Mouse (Mus musculus) thymus, adult 18-20 months (tissue): ENCODE measurements at regions not wholly inside any gene's neighbourhood (a gene's known extent, or its start where the extent isn't known, plus 50 kb on each side); places are given as distances from the start of the nearest gene placed in this dataset.

Source experiments
- DNase-seq, 2 experiments: peaks; one replicate each; pipeline ENCODE4 v3.0.0; 2022; ENCODE audit warnings: mixed read lengths in 2 of 2

DNA sequence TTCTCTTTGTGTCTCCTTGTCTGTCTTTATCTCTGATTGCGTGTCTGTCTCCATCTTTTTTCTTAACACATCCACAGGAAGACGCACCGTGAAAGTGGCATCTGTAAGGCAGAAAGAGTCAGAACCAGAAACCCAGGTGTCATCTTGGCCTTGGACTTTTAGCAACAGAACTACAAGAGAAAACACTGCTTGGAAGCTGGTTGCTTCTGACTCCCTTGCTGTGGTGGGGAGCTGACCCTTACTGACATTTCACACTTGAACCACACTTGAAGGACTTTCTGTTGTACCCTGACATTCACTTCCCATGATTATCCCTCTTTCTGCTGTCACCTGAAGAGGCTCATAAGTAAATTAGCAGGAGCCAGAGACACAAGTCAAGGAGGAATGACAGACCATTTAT, 180.6 kb downstream of the Irx2 start:
- DNase-seq = no peak

GRCm38 (mm10) chr13:72810626-72811025, 182.0 kb downstream of the Irx2 start:
- DNase-seq = no peak

DNA sequence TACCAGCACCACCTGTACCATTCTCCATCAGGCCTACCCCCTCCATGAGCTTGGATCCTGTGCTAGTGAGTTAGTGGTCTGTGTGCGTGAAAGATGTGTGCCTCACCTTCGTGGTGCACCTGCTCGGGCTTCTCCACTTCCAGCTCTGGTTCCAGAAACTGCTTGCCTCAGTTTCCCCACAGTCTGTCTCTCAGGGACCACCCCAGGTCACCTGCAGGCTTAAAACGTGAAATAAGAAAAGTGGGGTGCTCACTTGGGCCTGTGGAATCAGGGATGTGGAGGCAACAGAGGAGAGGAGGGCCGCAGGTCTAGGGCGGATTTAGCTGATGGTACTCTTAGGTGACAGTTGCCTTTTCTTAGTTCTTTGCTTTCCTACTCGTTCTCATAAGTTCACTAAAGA, 186.0 kb downstream of the Irx2 start:
- DNase-seq = no peak

- no peak for DNase-seq
Measured at GRCm38 (mm10) chr13:72815236-72815932, 186.8 kb downstream of the Irx2 start.

- DNase-seq = no peak
Measured at GRCm38 (mm10) chr13:72815933-72816553, 187.4 kb downstream of the Irx2 start.

GRCm38 (mm10) chr13:72816856-72817255, 188.2 kb downstream of the Irx2 start:
- DNase-seq = no peak

DNA sequence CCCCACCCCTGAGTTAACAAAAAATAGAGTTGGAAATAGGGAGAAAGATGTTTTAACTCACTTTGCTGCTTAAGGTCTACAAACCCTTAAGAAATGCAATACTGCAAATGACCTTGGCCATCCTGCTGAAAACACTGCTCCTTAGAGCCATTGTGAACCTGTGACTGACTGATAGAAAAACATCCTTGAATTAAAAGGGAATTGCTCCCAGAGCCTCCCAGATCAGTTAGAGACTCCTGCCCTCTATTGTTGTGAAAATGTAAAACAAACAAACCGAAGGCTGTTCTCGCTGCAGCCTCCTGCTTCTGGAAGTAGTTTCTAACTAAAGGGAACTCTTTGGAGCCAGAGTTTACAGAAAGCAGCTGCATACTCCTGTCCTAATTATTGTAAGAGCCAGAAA, 188.9 kb downstream of the Irx2 start:
- no peak for DNase-seq

- no peak for DNase-seq
Measured at GRCm38 (mm10) chr13:72817930-72818329, 189.3 kb downstream of the Irx2 start.

GRCm38 (mm10) chr13:72826613-72827012, 198.0 kb downstream of the Irx2 start:
- DNase-seq = no peak

DNA sequence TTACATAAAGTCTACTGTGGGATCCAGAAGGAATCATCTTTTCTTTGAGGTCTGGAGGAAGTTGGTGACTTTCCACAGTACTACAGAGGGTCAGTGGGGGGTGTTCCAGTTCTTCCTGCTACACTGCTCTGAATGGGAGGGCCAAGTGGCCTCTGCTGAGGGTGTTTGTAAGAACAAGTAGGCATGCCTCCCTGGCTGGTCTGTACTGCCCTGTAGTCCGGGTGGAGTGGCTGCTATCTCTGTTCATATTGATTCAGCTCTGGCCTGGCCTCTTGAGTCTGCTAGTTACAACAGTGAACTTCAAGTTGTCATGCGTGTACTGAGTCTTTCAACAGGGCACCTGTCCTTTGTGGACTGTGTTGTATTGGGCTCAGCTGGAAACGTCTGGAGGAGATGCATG, 200.7 kb downstream of the Irx2 start:
- no peak for DNase-seq

DNA sequence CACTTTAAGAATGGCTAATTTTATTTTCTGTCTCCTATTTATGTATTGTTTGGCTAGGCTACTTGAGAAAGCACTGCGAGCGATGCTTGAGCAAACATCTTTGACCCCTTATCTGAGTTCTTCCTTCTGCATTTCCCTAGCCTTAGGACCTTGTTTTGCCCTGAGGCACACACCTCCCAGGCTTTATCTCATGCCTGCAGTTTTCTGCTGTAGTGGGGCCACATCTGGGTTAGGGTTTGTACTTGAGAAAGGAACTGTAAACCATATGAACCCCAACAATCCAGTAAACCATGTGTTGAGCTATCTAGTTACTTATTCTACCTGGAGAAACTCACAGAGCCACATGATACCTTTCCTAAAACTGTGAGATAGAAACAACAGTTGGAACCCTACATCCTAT, 204.7 kb downstream of the Irx2 start:
- no peak for DNase-seq

- no peak for DNase-seq
Measured at GRCm38 (mm10) chr13:72837016-72837415, 208.4 kb downstream of the Irx2 start.

- DNase-seq = no peak
Measured at GRCm38 (mm10) chr13:72848097-72848496, 219.5 kb downstream of the Irx2 start.

DNA sequence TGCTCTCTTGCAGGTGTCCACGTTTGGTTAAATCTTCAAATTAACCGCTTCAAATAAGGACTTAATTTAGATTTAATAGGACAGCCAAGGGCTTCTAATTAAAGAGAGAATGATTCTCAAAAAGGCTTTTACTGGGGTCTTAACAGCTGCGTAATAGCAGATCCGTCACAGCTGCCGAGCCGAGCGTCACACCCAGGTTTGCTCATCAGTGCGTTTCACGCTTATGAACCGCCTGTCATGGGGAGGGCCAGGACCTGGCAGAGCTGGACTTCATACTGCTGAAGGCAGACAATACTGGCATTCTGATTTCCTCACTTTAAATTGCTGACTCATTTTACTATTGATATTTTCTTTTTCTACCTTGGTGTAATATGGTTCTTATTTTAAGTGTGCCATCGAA, 221.2 kb downstream of the Irx2 start:
- no peak for DNase-seq

DNA sequence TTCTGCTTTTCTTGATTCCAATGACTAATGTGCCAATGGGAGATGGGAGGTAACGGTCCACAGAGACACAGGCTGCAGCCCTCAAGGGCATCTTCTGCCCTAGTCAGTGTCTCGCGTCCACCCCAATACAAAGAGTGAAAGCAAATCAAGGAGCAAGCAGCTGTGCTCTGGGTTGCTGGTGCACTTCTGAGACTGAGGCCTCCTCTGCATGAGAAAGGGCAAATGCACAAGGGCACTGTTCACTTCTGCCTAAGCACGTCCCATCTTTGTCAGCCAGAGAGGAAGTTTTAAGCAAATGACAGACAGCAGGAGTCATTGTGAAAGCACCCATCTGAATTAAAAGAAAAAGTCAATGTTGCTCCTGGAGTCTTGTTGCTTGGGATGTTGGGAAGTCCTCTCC, 224.3 kb downstream of the Irx2 start:
- DNase-seq = no peak

DNA sequence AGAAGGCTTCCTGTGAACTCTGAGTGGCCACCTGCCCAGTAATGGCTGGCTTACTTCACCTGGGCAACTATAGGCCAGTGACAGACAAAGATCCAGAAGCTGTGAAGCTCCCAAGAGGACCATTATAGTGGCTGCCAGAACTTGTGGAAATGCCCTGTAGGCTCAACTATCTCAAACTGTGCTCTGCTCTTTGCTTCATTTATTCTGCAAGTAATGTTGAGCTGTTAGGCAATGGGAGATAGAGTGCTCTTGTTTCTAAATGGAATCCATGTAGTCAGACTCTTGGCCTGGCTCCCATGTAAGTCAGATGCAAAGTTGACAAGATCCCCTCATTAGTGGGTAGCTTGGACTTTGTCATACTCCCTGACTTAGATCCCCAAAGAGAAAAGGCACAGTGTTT, 247.3 kb downstream of the Irx2 start:
- DNase-seq = no peak

GRCm38 (mm10) chr13:72894982-72895381, 266.4 kb downstream of the Irx2 start:
- DNase-seq = no peak

DNA sequence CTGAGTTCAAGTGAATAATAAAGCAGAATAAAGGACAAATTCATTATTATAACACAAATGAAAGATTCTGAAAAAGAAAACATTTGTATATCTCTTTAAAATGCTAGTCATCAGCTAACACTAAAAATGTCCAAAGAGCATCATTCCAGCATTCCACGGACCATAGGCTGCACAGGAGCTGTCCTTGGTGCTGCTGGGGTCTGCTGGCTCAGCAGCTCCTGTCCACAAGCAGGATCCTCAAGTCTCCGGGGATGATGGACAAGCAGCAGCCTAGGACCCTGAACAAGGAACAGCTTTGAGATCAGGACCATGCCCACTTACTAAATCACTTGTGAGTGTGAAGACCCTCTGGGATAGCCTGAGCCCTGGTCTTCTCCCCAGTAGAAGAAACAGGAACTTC, 274.0 kb downstream of the Irx2 start:
- no peak for DNase-seq

DNA sequence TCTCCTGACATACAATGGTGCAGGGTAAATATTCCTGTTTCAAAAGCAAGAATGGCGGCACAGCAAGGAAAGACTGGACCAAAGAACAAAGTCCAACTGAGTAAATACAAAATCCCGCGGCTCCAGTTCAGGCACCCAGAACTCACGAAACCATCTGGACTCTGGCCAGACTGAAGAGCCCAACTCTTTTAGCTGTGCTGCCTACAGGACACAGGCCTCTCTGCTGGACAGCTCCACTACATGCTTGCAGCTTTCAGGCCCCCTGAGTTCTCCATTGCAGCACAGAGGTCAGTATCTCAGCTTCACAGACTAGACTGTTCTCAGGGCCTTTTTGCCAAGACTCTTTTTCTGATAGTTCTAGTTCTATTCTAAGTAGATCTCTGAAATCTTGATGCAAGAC, 290.3 kb downstream of the Irx2 start:
- no peak for DNase-seq

DNA sequence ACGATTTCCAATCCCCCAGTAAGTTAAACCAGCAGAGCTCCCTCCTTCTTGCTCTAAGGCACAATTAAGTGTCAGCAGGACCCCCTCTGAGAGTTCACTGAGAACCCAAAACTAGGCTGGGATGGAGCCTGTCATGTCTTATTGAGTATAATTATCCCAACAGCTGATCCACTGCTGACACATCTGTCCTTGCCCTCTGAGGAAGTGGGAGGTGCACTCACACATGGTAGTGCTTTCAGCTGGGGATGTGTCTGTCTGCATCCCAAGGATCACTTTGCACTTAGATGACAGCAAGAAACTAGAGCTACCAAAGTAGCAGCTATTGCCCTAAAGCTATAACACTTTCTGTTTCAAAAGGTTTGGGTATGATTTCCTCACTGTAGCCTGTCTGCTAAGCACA, 291.7 kb downstream of the Irx2 start:
- DNase-seq = no peak

DNA sequence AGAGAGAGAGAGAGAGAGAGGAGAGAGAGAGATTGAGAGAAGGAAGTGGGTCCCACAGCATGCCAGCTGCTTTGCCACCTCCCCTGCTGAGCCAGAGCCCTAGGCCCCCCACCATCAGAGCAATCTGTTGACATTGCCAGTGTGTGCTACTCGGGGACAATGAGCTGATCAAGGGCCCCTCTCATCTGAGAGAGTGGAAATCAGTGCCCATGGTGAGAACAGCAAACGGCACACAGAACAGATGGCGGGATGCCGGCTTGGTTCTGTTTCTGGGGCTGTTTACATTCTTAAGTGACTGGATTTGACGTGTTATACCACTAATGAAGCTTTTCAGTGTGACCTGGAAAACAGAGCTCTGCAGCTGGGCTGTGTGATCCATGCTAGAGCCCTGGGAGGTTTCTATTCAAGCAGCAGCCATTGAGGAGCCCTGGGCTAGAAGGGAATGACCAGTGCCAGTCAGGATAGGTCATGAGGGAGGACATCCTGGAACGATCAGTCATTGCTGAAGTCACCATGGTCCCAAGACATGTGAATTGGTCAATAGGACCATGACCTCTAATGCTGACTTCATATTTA, 296.0 kb downstream of the Irx2 start:
- no peak for DNase-seq

DNA sequence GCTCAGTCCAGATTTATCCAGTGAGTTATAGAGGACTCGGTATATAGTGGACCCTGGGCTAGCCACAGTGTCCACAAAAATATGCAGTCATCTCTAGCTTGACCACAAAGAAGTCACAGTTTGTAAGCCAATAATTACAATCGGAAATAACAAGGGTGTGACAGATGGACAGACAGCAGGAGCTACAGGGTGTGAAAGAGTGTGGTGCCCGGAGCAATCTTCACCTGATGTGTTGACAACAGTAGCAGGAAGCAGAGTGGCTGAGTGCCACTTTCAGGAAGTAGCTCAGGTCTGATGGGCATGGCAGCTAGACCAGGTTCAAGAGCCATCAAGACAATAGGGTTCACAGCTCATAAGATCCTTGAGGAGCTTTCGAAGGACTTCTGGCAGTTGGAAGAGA, 308.6 kb downstream of the Irx2 start:
- DNase-seq = no peak

DNA sequence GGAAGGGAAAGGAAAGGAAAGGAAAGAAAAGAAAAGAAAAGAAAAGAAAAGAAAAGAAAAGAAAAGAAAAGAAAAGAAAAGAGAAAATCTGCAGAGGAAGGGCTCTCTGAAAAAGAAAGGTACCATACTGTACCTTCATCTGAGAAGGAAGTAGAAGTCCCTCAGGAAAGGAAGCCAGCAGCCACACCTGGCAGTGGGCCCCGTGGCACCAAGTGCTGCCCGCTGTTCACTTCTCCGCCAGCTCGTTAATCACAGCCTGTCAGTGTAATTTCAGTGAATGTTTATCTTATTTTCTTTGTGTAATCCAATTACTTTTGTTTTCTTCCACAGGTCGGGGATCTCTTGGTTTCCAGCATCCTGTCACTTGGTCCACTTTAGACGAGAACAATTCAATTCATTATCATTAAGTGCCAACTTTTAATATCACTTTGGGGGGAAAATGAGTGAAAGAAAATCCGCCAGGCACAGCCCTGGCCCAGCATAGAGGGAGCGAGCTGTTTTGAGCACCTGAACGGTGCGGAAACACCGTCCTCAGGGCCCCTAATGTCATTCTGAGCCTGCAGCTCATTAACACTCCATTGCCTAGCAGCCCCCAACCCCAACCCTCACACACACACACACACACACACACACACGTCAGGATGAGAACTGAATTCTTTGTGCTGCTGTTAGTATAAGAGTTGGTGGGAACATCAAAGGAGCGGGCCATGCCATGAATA, 309.7 kb downstream of the Irx2 start:
- DNase-seq = no peak
